Mouse (Mus musculus): ENCODE measurements around the gene Kcnk7. TPM values are rescaled to one million over a fixed set of nuclear protein-coding genes. Genes with fewer than 3 reads are reported as not detected.
A peak's percentile ranks its signal among the peaks of the same experiment; 100 is the strongest.

Gene Kcnk7
- polyA plus RNA-seq, 1 experiment = 0.19 TPM

DNA sequence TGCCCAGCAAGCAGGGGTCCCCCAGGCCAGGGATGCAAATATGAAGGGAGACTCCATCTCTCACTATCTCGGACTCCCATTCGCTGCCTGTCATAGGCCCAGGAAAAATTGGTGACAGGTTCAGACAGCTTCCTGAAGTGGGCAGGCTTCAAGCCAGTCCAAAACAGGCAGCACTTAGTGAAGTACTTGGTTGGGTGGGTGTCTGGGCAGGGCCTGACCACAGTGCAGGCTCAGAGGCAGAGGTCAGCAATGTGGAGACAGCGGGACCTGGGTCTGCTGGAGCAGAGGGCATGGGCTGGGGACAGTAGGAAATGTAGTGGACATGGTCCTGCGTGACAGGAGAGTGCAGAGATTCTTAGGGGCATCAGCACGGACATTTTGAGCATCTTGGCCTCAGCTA lies 12.6 kb upstream of the Kcnk7 start:
- Histone ChIP-seq H3K4me3 (ENCODE audit: insufficient read depth, poor library complexity, severe bottlenecking) (no peak overlapping the region), H3K36me3 (ENCODE audit: control insufficient read depth, insufficient read depth) (peaks cover 25% of the 10 kb centered on the region)

DNA sequence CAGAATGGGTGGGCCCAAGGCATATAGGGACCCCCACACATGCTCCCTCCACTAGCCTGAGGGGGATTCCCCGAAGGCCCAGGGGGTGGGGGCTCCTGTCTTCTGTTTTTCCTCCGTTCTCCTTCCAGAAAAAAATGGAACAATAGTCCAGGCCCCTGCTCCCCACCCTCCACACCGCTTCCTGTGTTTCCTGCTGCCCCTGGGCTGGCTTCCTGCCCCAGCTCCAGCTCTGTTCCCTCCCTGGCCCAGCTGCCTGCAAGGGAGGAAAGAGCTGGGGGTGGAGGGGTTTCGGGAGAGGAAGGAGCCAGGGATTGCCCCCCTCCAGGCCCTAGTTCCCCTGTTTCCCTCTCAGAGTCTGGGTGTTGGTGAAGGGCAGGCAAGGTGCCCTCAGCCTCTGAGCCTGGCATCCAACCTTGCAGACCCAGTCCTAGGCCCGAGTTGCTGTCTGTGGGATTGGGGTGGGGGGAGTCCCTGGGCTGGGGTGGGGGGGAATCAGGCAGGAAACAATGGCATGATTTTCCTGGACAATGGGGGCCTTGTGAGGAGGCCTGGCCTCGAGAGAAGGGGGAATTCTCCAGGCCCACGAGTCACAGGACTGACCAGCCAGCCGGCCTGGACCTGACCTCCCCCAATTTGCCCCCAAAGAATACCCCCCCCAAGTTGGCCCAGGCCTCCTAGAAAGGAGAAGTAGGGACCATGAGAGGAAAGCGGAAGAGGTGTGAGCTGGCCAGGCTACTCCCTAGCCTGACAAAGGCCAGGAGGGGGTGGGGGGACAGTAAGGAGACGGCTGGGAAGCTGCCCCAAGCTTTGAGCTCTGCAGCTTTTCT lies 11.9 kb upstream of the Kcnk7 start:
- peak overlapping the region; percentile 92 for H3ac ChIP-seq (ENCODE audit: control insufficient read depth, insufficient read length, low read depth)

More for the DNA sequence above, 12.6 kb upstream of the Kcnk7 start:
- H3K79me3 ChIP-seq (ENCODE audit: low read depth) = peaks cover 45% of the 10 kb centered on the region
- H3K79me2 ChIP-seq (ENCODE audit: control insufficient read depth, insufficient read depth) = peaks cover 62% of the 10 kb centered on the region
- TF ChIP-seq MYOG (IDR thresholded peaks at IDR 0.05; ENCODE audit: control insufficient read depth, extremely low read depth, insufficient read length) = no peak
- H3K27me3 ChIP-seq (ENCODE audit: control insufficient read depth, insufficient read depth, insufficient read length) = no peaks in the 10 kb centered on the region
- peak overlapping the region; percentile 92 for H3ac ChIP-seq (ENCODE audit: control insufficient read depth, insufficient read length, low read depth)

DNA sequence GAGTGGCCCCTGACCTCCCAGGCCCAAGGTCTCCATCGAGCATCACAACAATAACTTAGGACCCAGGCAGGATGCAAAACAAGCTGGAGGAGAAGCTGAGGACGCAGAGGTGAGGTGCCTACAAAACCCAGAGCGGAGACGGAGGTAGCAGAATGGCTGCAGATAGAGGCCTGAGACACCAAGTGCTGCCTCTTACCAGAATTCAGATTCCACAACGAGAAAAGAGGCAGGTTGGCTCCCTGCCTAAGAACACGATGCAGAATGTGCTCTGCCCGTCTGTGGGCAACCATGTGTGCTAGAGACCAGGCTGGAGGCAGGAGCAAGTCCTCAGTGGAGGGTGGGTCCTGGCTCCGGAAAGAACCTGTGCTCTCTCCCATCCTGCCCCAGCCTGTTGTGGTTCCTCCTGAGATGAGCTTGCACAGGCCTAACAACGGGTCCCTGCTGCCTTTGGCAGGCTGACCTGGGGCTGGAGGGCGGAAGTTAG lies 11.2 kb upstream of the Kcnk7 start:
- TF ChIP-seq MYOD1 (IDR thresholded peaks at IDR 0.05; ENCODE audit: control insufficient read depth, insufficient read length, low read depth) (no peak), FOSL1 (IDR thresholded peaks at IDR 0.05; ENCODE audit: insufficient read depth, low read length, poor library complexity, severe bottlenecking) (no peak), MAX (IDR thresholded peaks at IDR 0.05) (no peak), MYOG (IDR thresholded peaks at IDR 0.05; ENCODE audit: control insufficient read depth, extremely low read depth, insufficient read length) (no peak), CTCF (IDR thresholded peaks at IDR 0.05; ENCODE audit: control insufficient read depth, insufficient read depth, insufficient read length) (no peak), CEBPB (IDR thresholded peaks at IDR 0.05; ENCODE audit: low read depth) (no peak), USF1 (IDR thresholded peaks at IDR 0.05; ENCODE audit: low read depth) (no peak)
- H3K4me3 ChIP-seq (ENCODE audit: insufficient read depth, poor library complexity, severe bottlenecking) = no peak overlapping the region
- H3K79me2 ChIP-seq (ENCODE audit: control insufficient read depth, insufficient read depth) = peaks cover 51% of the 10 kb centered on the region
- H3K27me3 ChIP-seq (ENCODE audit: control insufficient read depth, insufficient read depth, insufficient read length) = no peaks in the 10 kb centered on the region
- H3K79me3 ChIP-seq (ENCODE audit: low read depth) = peaks cover 40% of the 10 kb centered on the region
- peaks cover 38% of the 10 kb centered on the region for H3K36me3 ChIP-seq (ENCODE audit: control insufficient read depth, insufficient read depth)
- H3ac ChIP-seq (ENCODE audit: control insufficient read depth, insufficient read length, low read depth) = peak overlapping the region; percentile 19

More for the DNA sequence above, 11.9 kb upstream of the Kcnk7 start:
- Histone ChIP-seq H3K79me3 (ENCODE audit: low read depth) (peaks cover 45% of the 10 kb centered on the region), H3K79me2 (ENCODE audit: control insufficient read depth, insufficient read depth) (peaks cover 58% of the 10 kb centered on the region), H3K27me3 (ENCODE audit: control insufficient read depth, insufficient read depth, insufficient read length) (no peaks in the 10 kb centered on the region), H3K4me3 (ENCODE audit: insufficient read depth, poor library complexity, severe bottlenecking) (peak overlapping the region; percentile 2), H3K36me3 (ENCODE audit: control insufficient read depth, insufficient read depth) (peaks cover 32% of the 10 kb centered on the region)
- TF ChIP-seq USF1 (IDR thresholded peaks at IDR 0.05; ENCODE audit: low read depth) = no peak
- no peak for TF ChIP-seq CEBPB (IDR thresholded peaks at IDR 0.05; ENCODE audit: low read depth)
- no peak for TF ChIP-seq MYOG (IDR thresholded peaks at IDR 0.05; ENCODE audit: control insufficient read depth, extremely low read depth, insufficient read length)
- TF ChIP-seq FOSL1 (IDR thresholded peaks at IDR 0.05; ENCODE audit: insufficient read depth, low read length, poor library complexity, severe bottlenecking) = no peak
- TF ChIP-seq MYOD1 (IDR thresholded peaks at IDR 0.05; ENCODE audit: control insufficient read depth, insufficient read length, low read depth) = no peak
- TF ChIP-seq CTCF (IDR thresholded peaks at IDR 0.05; ENCODE audit: control insufficient read depth, insufficient read depth, insufficient read length) = no peak
- no peak for TF ChIP-seq MAX (IDR thresholded peaks at IDR 0.05)

DNA sequence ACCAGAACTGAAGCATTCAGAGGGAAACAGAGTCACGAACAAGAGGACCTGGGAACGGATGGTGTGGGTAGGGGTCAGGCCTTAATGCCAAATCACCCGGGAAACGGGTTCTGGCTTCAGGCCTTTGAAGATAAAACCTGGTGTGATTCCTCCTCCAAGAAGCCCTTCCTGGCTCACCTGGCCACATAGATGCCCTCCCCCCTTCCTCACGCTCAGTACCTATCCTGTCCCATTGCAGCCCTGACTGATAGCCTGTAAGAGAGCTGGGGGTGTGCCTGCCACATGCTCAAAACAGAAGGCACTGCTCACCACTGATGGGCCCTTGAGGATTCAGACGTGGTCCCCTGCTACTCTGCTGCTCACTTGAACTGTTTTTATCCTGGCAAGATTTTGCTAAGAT lies 10.4 kb upstream of the Kcnk7 start:
- Histone ChIP-seq H3K4me3 (ENCODE audit: insufficient read depth, poor library complexity, severe bottlenecking) (no peak overlapping the region), H3ac (ENCODE audit: control insufficient read depth, insufficient read length, low read depth) (no peak overlapping the region), H3K79me2 (ENCODE audit: control insufficient read depth, insufficient read depth) (peaks cover 48% of the 10 kb centered on the region), H3K79me3 (ENCODE audit: low read depth) (peaks cover 39% of the 10 kb centered on the region), H3K27me3 (ENCODE audit: control insufficient read depth, insufficient read depth, insufficient read length) (no peaks in the 10 kb centered on the region), H3K36me3 (ENCODE audit: control insufficient read depth, insufficient read depth) (peaks cover 47% of the 10 kb centered on the region)
- no peak for TF ChIP-seq FOSL1 (IDR thresholded peaks at IDR 0.05; ENCODE audit: insufficient read depth, low read length, poor library complexity, severe bottlenecking)
- TF ChIP-seq CEBPB (IDR thresholded peaks at IDR 0.05; ENCODE audit: low read depth) = no peak
- TF ChIP-seq MYOD1 (IDR thresholded peaks at IDR 0.05; ENCODE audit: control insufficient read depth, insufficient read length, low read depth) = no peak
- no peak for TF ChIP-seq MAX (IDR thresholded peaks at IDR 0.05)
- no peak for TF ChIP-seq USF1 (IDR thresholded peaks at IDR 0.05; ENCODE audit: low read depth)
- no peak for TF ChIP-seq MYOG (IDR thresholded peaks at IDR 0.05; ENCODE audit: control insufficient read depth, extremely low read depth, insufficient read length)
- TF ChIP-seq CTCF (IDR thresholded peaks at IDR 0.05; ENCODE audit: control insufficient read depth, insufficient read depth, insufficient read length) = no peak

DNA sequence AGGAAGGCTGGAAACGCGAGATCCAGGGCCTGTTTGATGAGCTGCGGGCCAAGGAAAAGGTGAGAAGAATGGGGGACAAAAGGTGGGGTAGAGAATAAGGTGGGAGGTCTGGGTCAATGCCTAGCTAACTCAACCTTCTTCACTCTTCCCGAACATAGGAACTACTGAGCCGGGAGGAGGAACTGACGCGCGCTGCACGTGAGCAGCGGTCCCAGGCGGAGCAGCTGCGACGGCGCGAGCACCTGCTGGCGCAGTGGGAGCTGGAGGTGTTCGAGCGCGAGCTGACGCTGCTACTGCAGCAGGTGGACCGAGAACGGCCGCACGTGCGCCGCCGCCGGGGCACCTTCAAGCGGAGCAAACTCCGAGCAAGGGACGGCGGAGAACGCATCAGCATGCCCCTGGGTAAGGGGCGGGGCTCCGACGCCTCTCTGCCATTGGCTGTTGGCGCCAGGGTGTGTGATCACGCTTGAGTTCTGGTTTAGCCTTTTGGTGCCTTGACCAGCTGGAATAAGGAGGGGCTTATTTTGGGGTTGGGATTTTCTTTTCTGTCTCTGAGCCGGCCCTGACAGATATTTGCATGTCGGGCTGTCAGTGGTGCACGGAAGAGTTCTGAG lies 8.2 kb upstream of the Kcnk7 start:
- no peak for TF ChIP-seq CEBPB (IDR thresholded peaks at IDR 0.05; ENCODE audit: low read depth)
- no peak for TF ChIP-seq MYOG (IDR thresholded peaks at IDR 0.05; ENCODE audit: control insufficient read depth, extremely low read depth, insufficient read length)
- no peak for TF ChIP-seq USF1 (IDR thresholded peaks at IDR 0.05; ENCODE audit: low read depth)
- TF ChIP-seq FOSL1 (IDR thresholded peaks at IDR 0.05; ENCODE audit: insufficient read depth, low read length, poor library complexity, severe bottlenecking) = no peak
- TF ChIP-seq MYOD1 (IDR thresholded peaks at IDR 0.05; ENCODE audit: control insufficient read depth, insufficient read length, low read depth) = no peak
- no peak for TF ChIP-seq CTCF (IDR thresholded peaks at IDR 0.05; ENCODE audit: control insufficient read depth, insufficient read depth, insufficient read length)
- no peak for TF ChIP-seq MAX (IDR thresholded peaks at IDR 0.05)
- peaks cover 62% of the 10 kb centered on the region for H3K36me3 ChIP-seq (ENCODE audit: control insufficient read depth, insufficient read depth)
- no peaks in the 10 kb centered on the region for H3K27me3 ChIP-seq (ENCODE audit: control insufficient read depth, insufficient read depth, insufficient read length)
- H3K79me2 ChIP-seq (ENCODE audit: control insufficient read depth, insufficient read depth) = peaks cover 35% of the 10 kb centered on the region
- H3K79me3 ChIP-seq (ENCODE audit: low read depth) = peaks cover 26% of the 10 kb centered on the region
- H3K4me3 ChIP-seq (ENCODE audit: insufficient read depth, poor library complexity, severe bottlenecking) = no peak overlapping the region
- H3ac ChIP-seq (ENCODE audit: control insufficient read depth, insufficient read length, low read depth) = no peak overlapping the region

All from C2C12 (cell line).